Mouse (Mus musculus): Measurements from ENCODE around the gene Aldh1l1. TPM values are rescaled to one million over a fixed set of nuclear protein-coding genes. Genes with fewer than 3 reads are reported as not detected.

Aldh1l1 gene
- polyA plus RNA-seq, 1 experiment = 5.8 TPM

GRCm38 (mm10) chr6:90551251-90551650 is 65.0 kb downstream of the Aldh1l1 start:
- Histone ChIP-seq H3K27ac (ENCODE audit: insufficient read depth, low read length) (no peak overlapping the region), H3K4me1 (ENCODE audit: control insufficient read depth, insufficient read depth, low read length) (peaks cover 5% of the 10 kb centered on the region), H3K36me3 (ENCODE audit: control insufficient read depth, insufficient read depth, low read length, poor library complexity, severe bottlenecking) (no peaks in the 10 kb centered on the region), H3K9me3 (replicated peaks; ENCODE audit: control insufficient read depth, insufficient read depth, low read length, poor library complexity, severe bottlenecking) (no peaks in the 10 kb centered on the region), H3K27me3 (ENCODE audit: control insufficient read depth, insufficient read depth, low read length, poor library complexity, severe bottlenecking) (no peaks in the 10 kb centered on the region), H3K4me3 (ENCODE audit: low read depth, low read length) (no peak overlapping the region), H3K9ac (ENCODE audit: low read depth, poor library complexity, severe bottlenecking) (no peak overlapping the region)
- TF ChIP-seq POLR2A (IDR thresholded peaks at IDR 0.05; ENCODE audit: insufficient read depth, low read length) = no peak
- no peak for TF ChIP-seq EP300 (IDR thresholded peaks at IDR 0.05; ENCODE audit: insufficient read depth, low read depth, low read length)
- TF ChIP-seq CTCF (IDR thresholded peaks at IDR 0.05; ENCODE audit: low read depth, low read length) = no peak

GRCm38 (mm10) chr6:90553197-90553596 is 67.0 kb downstream of the Aldh1l1 start:
- no peak overlapping the region for H3K27ac ChIP-seq (ENCODE audit: insufficient read depth, low read length)
- no peaks in the 10 kb centered on the region for H3K27me3 ChIP-seq (ENCODE audit: control insufficient read depth, insufficient read depth, low read length, poor library complexity, severe bottlenecking)
- no peak overlapping the region for H3K4me3 ChIP-seq (ENCODE audit: low read depth, low read length)
- TF ChIP-seq EP300 (IDR thresholded peaks at IDR 0.05; ENCODE audit: insufficient read depth, low read depth, low read length) (no peak), POLR2A (IDR thresholded peaks at IDR 0.05; ENCODE audit: insufficient read depth, low read length) (no peak)
- no peaks in the 10 kb centered on the region for H3K9me3 ChIP-seq (replicated peaks; ENCODE audit: control insufficient read depth, insufficient read depth, low read length, poor library complexity, severe bottlenecking)
- H3K36me3 ChIP-seq (ENCODE audit: control insufficient read depth, insufficient read depth, low read length, poor library complexity, severe bottlenecking) = no peaks in the 10 kb centered on the region
- H3K9ac ChIP-seq (ENCODE audit: low read depth, poor library complexity, severe bottlenecking) = no peak overlapping the region
- H3K4me1 ChIP-seq (ENCODE audit: control insufficient read depth, insufficient read depth, low read length) = peaks cover 2% of the 10 kb centered on the region

GRCm38 (mm10) chr6:90553682-90554081 is 67.5 kb downstream of the Aldh1l1 start:
- Histone ChIP-seq H3K9ac (ENCODE audit: low read depth, poor library complexity, severe bottlenecking) (no peak overlapping the region), H3K9me3 (replicated peaks; ENCODE audit: control insufficient read depth, insufficient read depth, low read length, poor library complexity, severe bottlenecking) (no peaks in the 10 kb centered on the region), H3K27ac (ENCODE audit: insufficient read depth, low read length) (no peak overlapping the region), H3K4me1 (ENCODE audit: control insufficient read depth, insufficient read depth, low read length) (peaks cover 2% of the 10 kb centered on the region), H3K27me3 (ENCODE audit: control insufficient read depth, insufficient read depth, low read length, poor library complexity, severe bottlenecking) (no peaks in the 10 kb centered on the region), H3K4me3 (ENCODE audit: low read depth, low read length) (no peak overlapping the region), H3K36me3 (ENCODE audit: control insufficient read depth, insufficient read depth, low read length, poor library complexity, severe bottlenecking) (no peaks in the 10 kb centered on the region)
- TF ChIP-seq EP300 (IDR thresholded peaks at IDR 0.05; ENCODE audit: insufficient read depth, low read depth, low read length) (no peak), POLR2A (IDR thresholded peaks at IDR 0.05; ENCODE audit: insufficient read depth, low read length) (no peak), CTCF (IDR thresholded peaks at IDR 0.05; ENCODE audit: low read depth, low read length) (no peak)

DNA sequence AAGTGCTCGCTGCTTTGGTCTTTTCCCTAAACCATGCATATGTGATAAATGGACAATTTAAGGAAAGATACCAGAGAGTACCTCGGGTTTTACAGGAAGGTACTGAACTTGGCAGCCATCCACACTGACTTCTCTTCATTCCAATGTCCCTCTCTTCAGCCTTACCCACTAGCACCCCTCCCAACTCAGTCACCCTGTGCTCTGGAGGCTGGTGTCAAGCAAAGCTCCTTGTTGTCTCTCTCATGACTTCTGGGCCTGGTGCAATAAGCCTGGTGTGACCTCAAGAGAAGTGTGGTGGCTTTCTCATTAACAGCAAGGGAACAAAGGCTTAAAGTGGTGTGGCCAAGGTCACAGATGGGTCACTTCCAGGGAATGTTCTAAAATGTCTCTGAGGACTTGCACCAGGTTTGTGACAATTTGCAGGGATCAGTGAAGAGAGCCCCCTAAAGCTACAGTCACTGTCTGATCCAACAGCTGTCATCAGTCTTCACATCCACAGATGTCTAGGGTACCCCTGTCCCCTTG is 70.4 kb downstream of the Aldh1l1 start:
- H3K27ac ChIP-seq (ENCODE audit: insufficient read depth, low read length) = no peak overlapping the region
- no peaks in the 10 kb centered on the region for H3K9me3 ChIP-seq (replicated peaks; ENCODE audit: control insufficient read depth, insufficient read depth, low read length, poor library complexity, severe bottlenecking)
- H3K9ac ChIP-seq (ENCODE audit: low read depth, poor library complexity, severe bottlenecking) = no peak overlapping the region
- no peaks in the 10 kb centered on the region for H3K27me3 ChIP-seq (ENCODE audit: control insufficient read depth, insufficient read depth, low read length, poor library complexity, severe bottlenecking)
- H3K4me3 ChIP-seq (ENCODE audit: low read depth, low read length) = no peak overlapping the region
- H3K36me3 ChIP-seq (ENCODE audit: control insufficient read depth, insufficient read depth, low read length, poor library complexity, severe bottlenecking) = no peaks in the 10 kb centered on the region
- TF ChIP-seq EP300 (IDR thresholded peaks at IDR 0.05; ENCODE audit: insufficient read depth, low read depth, low read length) = no peak
- TF ChIP-seq CTCF (IDR thresholded peaks at IDR 0.05; ENCODE audit: low read depth, low read length) = no peak
- TF ChIP-seq POLR2A (IDR thresholded peaks at IDR 0.05; ENCODE audit: insufficient read depth, low read length) = no peak
- H3K4me1 ChIP-seq (ENCODE audit: control insufficient read depth, insufficient read depth, low read length) = no peaks in the 10 kb centered on the region

- no peaks in the 10 kb centered on the region for H3K27me3 ChIP-seq (ENCODE audit: control insufficient read depth, insufficient read depth, low read length, poor library complexity, severe bottlenecking)
- TF ChIP-seq POLR2A (IDR thresholded peaks at IDR 0.05; ENCODE audit: insufficient read depth, low read length) (no peak), EP300 (IDR thresholded peaks at IDR 0.05; ENCODE audit: insufficient read depth, low read depth, low read length) (no peak)
- H3K9ac ChIP-seq (ENCODE audit: low read depth, poor library complexity, severe bottlenecking) = no peak overlapping the region
- no peak overlapping the region for H3K4me3 ChIP-seq (ENCODE audit: low read depth, low read length)
- no peaks in the 10 kb centered on the region for H3K36me3 ChIP-seq (ENCODE audit: control insufficient read depth, insufficient read depth, low read length, poor library complexity, severe bottlenecking)
- H3K9me3 ChIP-seq (replicated peaks; ENCODE audit: control insufficient read depth, insufficient read depth, low read length, poor library complexity, severe bottlenecking) = no peaks in the 10 kb centered on the region
- no peak overlapping the region for H3K27ac ChIP-seq (ENCODE audit: insufficient read depth, low read length)
- H3K4me1 ChIP-seq (ENCODE audit: control insufficient read depth, insufficient read depth, low read length) = no peaks in the 10 kb centered on the region
Measured at GRCm38 (mm10) chr6:90557077-90557476, 70.8 kb downstream of the Aldh1l1 start.

GRCm38 (mm10) chr6:90557829-90558693 is 71.8 kb downstream of the Aldh1l1 start:
- TF ChIP-seq POLR2A (IDR thresholded peaks at IDR 0.05; ENCODE audit: insufficient read depth, low read length) (no peak), EP300 (IDR thresholded peaks at IDR 0.05; ENCODE audit: insufficient read depth, low read depth, low read length) (no peak), CTCF (IDR thresholded peaks at IDR 0.05; ENCODE audit: low read depth, low read length) (no peak)
- H3K4me1 ChIP-seq (ENCODE audit: control insufficient read depth, insufficient read depth, low read length) = no peaks in the 10 kb centered on the region
- no peak overlapping the region for H3K9ac ChIP-seq (ENCODE audit: low read depth, poor library complexity, severe bottlenecking)
- no peak overlapping the region for H3K4me3 ChIP-seq (ENCODE audit: low read depth, low read length)
- no peaks in the 10 kb centered on the region for H3K27me3 ChIP-seq (ENCODE audit: control insufficient read depth, insufficient read depth, low read length, poor library complexity, severe bottlenecking)
- no peak overlapping the region for H3K27ac ChIP-seq (ENCODE audit: insufficient read depth, low read length)
- H3K9me3 ChIP-seq (replicated peaks; ENCODE audit: control insufficient read depth, insufficient read depth, low read length, poor library complexity, severe bottlenecking) = no peaks in the 10 kb centered on the region
- H3K36me3 ChIP-seq (ENCODE audit: control insufficient read depth, insufficient read depth, low read length, poor library complexity, severe bottlenecking) = no peaks in the 10 kb centered on the region
